Mouse (Mus musculus) MEL (cell line): ENCODE results near the gene Rad51b.

ENCODE experiments used
- CTCF ChIP-seq, 3 experiments: IDR thresholded peaks in 2 of 3; conservative IDR thresholded peaks in 1 of 3; 2 replicates each; pipeline ENCODE4 v1.5.1; 2011 to 2012; ENCODE audit warnings: low read length in 3 of 3, low read depth in 2 of 3, mild to moderate bottlenecking in 2 of 3, improper control_type of control experiment in 1 of 3, inconsistent platforms in 1 of 3, mixed read lengths in 1 of 3, moderate library complexity in 1 of 3; ENCODE audit not compliant: control insufficient read depth in 1 of 3, insufficient read depth in 1 of 3, poor library complexity in 1 of 3, severe bottlenecking in 1 of 3
- GABPA ChIP-seq: IDR thresholded peaks from 2 replicates; pipeline ENCODE4 v1.6.1; 2012; ENCODE audit warnings: low read depth, mild to moderate bottlenecking, inconsistent platforms, low read length, improper control_type of control experiment, moderate library complexity
- USF1 ChIP-seq: IDR thresholded peaks from 2 replicates; pipeline ENCODE4 v1.6.1; 2014; ENCODE audit warnings: low read depth, mild to moderate bottlenecking, inconsistent platforms, low read length, improper control_type of control experiment, moderate library complexity
- ZC3H11A ChIP-seq: IDR thresholded peaks from 2 replicates; pipeline ENCODE4 v1.6.1; 2012; ENCODE audit warnings: low read depth, mild to moderate bottlenecking, inconsistent platforms, low read length, improper control_type of control experiment

DNA sequence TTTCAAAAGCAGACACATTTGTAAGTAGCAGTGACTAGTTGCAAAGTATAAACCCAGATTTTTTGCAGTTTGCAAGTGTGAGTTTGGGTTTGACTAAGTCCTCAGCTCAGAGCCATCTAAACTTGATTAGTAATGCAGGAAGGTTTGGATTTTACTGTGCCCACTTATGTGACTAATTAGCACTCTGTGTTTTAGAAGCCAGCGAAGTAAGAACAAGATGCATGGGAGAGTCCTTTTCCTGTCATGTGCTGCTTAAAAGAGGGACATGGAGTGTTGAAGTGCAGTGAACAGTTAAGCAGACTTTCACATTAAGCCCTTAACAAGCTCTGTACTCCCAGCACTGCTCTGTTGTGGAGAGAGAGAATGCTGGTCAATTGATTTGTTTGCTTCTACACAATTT lies 225.3 kb downstream of the Rad51b start:
- TF ChIP-seq ZC3H11A (no peak), USF1 (no peak), GABPA (no peak), CTCF (IDR thresholded peaks at IDR 0.05 in 2 of 3, conservative IDR thresholded peaks at IDR 0.05 in 1 of 3; ENCODE audit: control insufficient read depth in 1 of 3, insufficient read depth in 1 of 3, low read depth in 2 of 3, low read length in 3 of 3, poor library complexity in 1 of 3, severe bottlenecking in 1 of 3) (no peak)
